Mouse (Mus musculus) hindbrain, embryonic 15.5 days (tissue): ENCODE data around the gene Gm10318. TPM values are rescaled to one million over a fixed set of nuclear protein-coding genes. Genes with fewer than 3 reads are reported as not detected.

Experiments used
- ATAC-seq: fragments of 200-750 bp; cut with Nextera tagmentation; 2 replicates; pipeline ENCODE4 v1.8.0; 2017; ENCODE audit warnings: low read depth, moderate number of reproducible peaks, moderate TSS enrichment; ENCODE audit not compliant: low FRiP score
- H3K27ac ChIP-seq: fragments of 300-500 bp; sonication (generic); replicated peaks from 2 replicates; pipeline ENCODE4 v1.5.1; 2015; ENCODE audit warnings: mild to moderate bottlenecking, inconsistent platforms
- H3K27me3 ChIP-seq: fragments of 300-500 bp; sonication (generic); 2 replicates; pipeline ENCODE4 v1.6.1; 2015; ENCODE audit warnings: control low read depth, inconsistent platforms
- H3K36me3 ChIP-seq: fragments of 300-500 bp; sonication (generic); 2 replicates; pipeline ENCODE4 v1.6.1; 2015; ENCODE audit warnings: control low read depth, inconsistent platforms
- H3K4me1 ChIP-seq: fragments of 300-500 bp; sonication (generic); replicated peaks from 2 replicates; pipeline ENCODE4 v1.6.1; 2015; ENCODE audit warnings: control low read depth, inconsistent platforms
- H3K4me2 ChIP-seq: fragments of 300-500 bp; sonication (generic); 2 replicates; pipeline ENCODE4 v1.6.1; 2015; ENCODE audit warnings: moderate library complexity, mild to moderate bottlenecking, inconsistent platforms
- H3K4me3 ChIP-seq: fragments of 300-500 bp; sonication (generic); 2 replicates; pipeline ENCODE4 v1.5.1; 2015; ENCODE audit warnings: mild to moderate bottlenecking, inconsistent platforms
- H3K9ac ChIP-seq: fragments of 300-500 bp; sonication (generic); 2 replicates; pipeline ENCODE4 v1.6.1; 2015; ENCODE audit warnings: inconsistent platforms
- H3K9me3 ChIP-seq: fragments of 300-500 bp; sonication (generic); 2 replicates; pipeline ENCODE4 v1.6.1; 2016; ENCODE audit warnings: control low read depth, inconsistent platforms
- WGBS: fragments of 180-500 bp; shearing (Covaris S2); methylation state at CpG from one replicate; pipeline ENCODE4 v1.1.7; 2015; 5-methylcytosine and 5-hydroxymethylcytosine counted together
- polyA plus RNA-seq: library from polyadenylated mRNA; unstranded; fragments of >200 nt; fragmentation: Nextera tagmentation; extraction: Ambion mirVana; gene quantifications from 2 replicates; pipeline ENCODE4 v1.2.1, GENCODE M21; 2015

Gene Gm10318
- polyA plus RNA-seq, 1 experiment from 2014 or later: not detected

GRCm38 (mm10) chr10:77847538-77847937, 5.1 kb upstream of the Gm10318 start:
- 87% methylated on average over 2 of the region's 2 CpGs for whole genome bisulfite sequencing
- no peak overlapping the region for H3K4me3 ChIP-seq
- H3K27ac ChIP-seq: no peak overlapping the region
- H3K9me3 ChIP-seq: peaks cover 12% of the 10 kb centered on the region; the same call in 1 of the 2 replicates
- H3K4me1 ChIP-seq: no peaks in the 10 kb centered on the region
- ATAC-seq: no peak
- H3K4me2 ChIP-seq: no peak overlapping the region
- no peak overlapping the region for H3K9ac ChIP-seq
- no peaks in the 10 kb centered on the region for H3K36me3 ChIP-seq
- no peaks in the 10 kb centered on the region for H3K27me3 ChIP-seq

- Histone ChIP-seq H3K4me3 (no peak within 1 kb of the TSS), H3K9ac (no peak within 1 kb of the TSS), H3K36me3 (no peaks in the 10 kb centered on the region), H3K27me3 (no peaks in the 10 kb centered on the region), H3K4me2 (no peak within 1 kb of the TSS), H3K27ac (no peak within 1 kb of the TSS), H3K9me3 (no peaks in the 10 kb centered on the region), H3K4me1 (no peaks in the 10 kb centered on the region)
- 50% methylated on average over 7 of the region's 7 CpGs for WGBS
- ATAC-seq: no peak
Observed at GRCm38 (mm10) chr10:77861675-77862074, 9.0 kb downstream of the Gm10318 start, which contains the start of gene Gm3285. Gene Gm3285, plus strand, starts transcription at chr10:77861975.

- H3K4me1 ChIP-seq: no peaks in the 10 kb centered on the region
- peak overlapping the region; percentile 17; the same call in 1 of the 2 replicates for H3K4me3 ChIP-seq
- peak; percentile 81 for ATAC-seq
- peak overlapping the region; percentile 29 for H3K4me2 ChIP-seq
- no peak overlapping the region for H3K9ac ChIP-seq
- no peaks in the 10 kb centered on the region for H3K36me3 ChIP-seq
- WGBS: 42% methylated on average over 14 of the region's 14 CpGs
- H3K27me3 ChIP-seq: no peaks in the 10 kb centered on the region
- H3K9me3 ChIP-seq: no peaks in the 10 kb centered on the region
- H3K27ac ChIP-seq: no peak overlapping the region
Observed at GRCm38 (mm10) chr10:77864067-77864761, 11.6 kb downstream of the Gm10318 start.

GRCm38 (mm10) chr10:77864762-77865143, 12.1 kb downstream of the Gm10318 start:
- Histone ChIP-seq H3K9ac (no peak overlapping the region), H3K4me3 (peak overlapping the region; percentile 17; the same call in 1 of the 2 replicates), H3K9me3 (no peaks in the 10 kb centered on the region), H3K27ac (no peak overlapping the region), H3K4me2 (peak overlapping the region; percentile 29), H3K36me3 (no peaks in the 10 kb centered on the region), H3K27me3 (no peaks in the 10 kb centered on the region), H3K4me1 (no peaks in the 10 kb centered on the region)
- 42% methylated on average over 11 of the region's 11 CpGs for WGBS
- peak; percentile 19; the same call in 1 of the 2 replicates for ATAC-seq

- H3K9ac ChIP-seq: no peak overlapping the region
- H3K9me3 ChIP-seq: no peaks in the 10 kb centered on the region
- H3K27me3 ChIP-seq: no peaks in the 10 kb centered on the region
- no peak for ATAC-seq
- WGBS: 39% methylated on average over 1 of the region's 1 CpGs
- H3K27ac ChIP-seq: no peak overlapping the region
- H3K4me3 ChIP-seq: no peak overlapping the region
- H3K4me1 ChIP-seq: no peaks in the 10 kb centered on the region
- no peak overlapping the region for H3K4me2 ChIP-seq
- H3K36me3 ChIP-seq: no peaks in the 10 kb centered on the region
Observed at GRCm38 (mm10) chr10:77867546-77867945, 14.9 kb downstream of the Gm10318 start.

- Histone ChIP-seq H3K9me3 (no peaks in the 10 kb centered on the region), H3K4me2 (no peak overlapping the region), H3K4me1 (no peaks in the 10 kb centered on the region), H3K9ac (no peak overlapping the region), H3K36me3 (no peaks in the 10 kb centered on the region), H3K4me3 (no peak overlapping the region), H3K27ac (no peak overlapping the region), H3K27me3 (no peaks in the 10 kb centered on the region)
- ATAC-seq: no peak
- 88% methylated on average over 7 of the region's 7 CpGs for WGBS
Observed at GRCm38 (mm10) chr10:77869651-77870050, 17.0 kb downstream of the Gm10318 start.

- 63% methylated on average over 6 of the region's 6 CpGs for WGBS
- no peaks in the 10 kb centered on the region for H3K27me3 ChIP-seq
- H3K9ac ChIP-seq: no peak overlapping the region
- no peak overlapping the region for H3K4me2 ChIP-seq
- H3K4me1 ChIP-seq: no peaks in the 10 kb centered on the region
- no peaks in the 10 kb centered on the region for H3K9me3 ChIP-seq
- no peaks in the 10 kb centered on the region for H3K36me3 ChIP-seq
- H3K27ac ChIP-seq: no peak overlapping the region
- no peak overlapping the region for H3K4me3 ChIP-seq
- ATAC-seq: no peak
Observed at GRCm38 (mm10) chr10:77878985-77879384, 26.3 kb downstream of the Gm10318 start.

- H3K27me3 ChIP-seq: no peaks in the 10 kb centered on the region
- no peaks in the 10 kb centered on the region for H3K36me3 ChIP-seq
- H3K9ac ChIP-seq: no peak overlapping the region
- H3K4me1 ChIP-seq: no peaks in the 10 kb centered on the region
- no peak overlapping the region for H3K4me2 ChIP-seq
- no peak for ATAC-seq
- 70% methylated on average over 3 of the region's 3 CpGs for WGBS
- H3K27ac ChIP-seq: no peak overlapping the region
- H3K4me3 ChIP-seq: no peak overlapping the region
- H3K9me3 ChIP-seq: no peaks in the 10 kb centered on the region
Observed at GRCm38 (mm10) chr10:77880305-77880704, 27.6 kb downstream of the Gm10318 start.

- no peak for ATAC-seq
- H3K9me3 ChIP-seq: no peaks in the 10 kb centered on the region
- no peak overlapping the region for H3K4me3 ChIP-seq
- 93% methylated on average over 5 of the region's 5 CpGs for WGBS
- no peaks in the 10 kb centered on the region for H3K4me1 ChIP-seq
- no peaks in the 10 kb centered on the region for H3K27me3 ChIP-seq
- H3K4me2 ChIP-seq: no peak overlapping the region
- H3K36me3 ChIP-seq: no peaks in the 10 kb centered on the region
- no peak overlapping the region for H3K9ac ChIP-seq
- no peak overlapping the region for H3K27ac ChIP-seq
Observed at GRCm38 (mm10) chr10:77882553-77882952, 29.9 kb downstream of the Gm10318 start.

- ATAC-seq: no peak
- Histone ChIP-seq H3K4me3 (no peak overlapping the region), H3K36me3 (no peaks in the 10 kb centered on the region), H3K27me3 (no peaks in the 10 kb centered on the region), H3K9ac (no peak overlapping the region), H3K27ac (no peak overlapping the region), H3K9me3 (no peaks in the 10 kb centered on the region; the same call in 1 of the 2 replicates), H3K4me1 (no peaks in the 10 kb centered on the region), H3K4me2 (no peak overlapping the region)
- WGBS: 56% methylated on average over 12 of the region's 12 CpGs
Observed at GRCm38 (mm10) chr10:77886007-77886747, 33.5 kb downstream of the Gm10318 start.

GRCm38 (mm10) chr10:77890987-77891565, 38.4 kb downstream of the Gm10318 start:
- Histone ChIP-seq H3K27ac (no peak overlapping the region), H3K4me2 (no peak overlapping the region), H3K36me3 (no peaks in the 10 kb centered on the region), H3K9me3 (no peaks in the 10 kb centered on the region; the same call in 1 of the 2 replicates), H3K4me3 (no peak overlapping the region), H3K4me1 (0 out of 2 replicates have a peak, but pooled peaks cover 6% of the 10 kb centered on the region), H3K9ac (no peak overlapping the region), H3K27me3 (no peaks in the 10 kb centered on the region)
- no peak for ATAC-seq
- 84% methylated on average over 8 of the region's 8 CpGs for WGBS

- 54% methylated on average over 5 of the region's 5 CpGs for WGBS
- H3K4me2 ChIP-seq: no peak overlapping the region
- no peak overlapping the region for H3K4me3 ChIP-seq
- no peak overlapping the region for H3K9ac ChIP-seq
- H3K4me1 ChIP-seq: peaks cover 16% of the 10 kb centered on the region
- H3K9me3 ChIP-seq: no peaks in the 10 kb centered on the region
- no peak for ATAC-seq
- H3K27ac ChIP-seq: no peak overlapping the region
- H3K36me3 ChIP-seq: no peaks in the 10 kb centered on the region
- no peaks in the 10 kb centered on the region for H3K27me3 ChIP-seq
Observed at GRCm38 (mm10) chr10:77895562-77895961, 42.9 kb downstream of the Gm10318 start.
